Mouse (Mus musculus) lung, embryonic 15.5 days (tissue): Measurements from ENCODE around the gene Ep400. TPM values are rescaled to one million over a fixed set of nuclear protein-coding genes. Genes with fewer than 3 reads are reported as not detected.
A peak's percentile ranks its signal among the peaks of the same experiment; 100 is the strongest.

Experiments used
- microRNA-seq: library from miRNA; unstranded; fragments of <30 nt; microRNA quantifications from one replicate; pipeline ENCODE4, GENCODE M21; 2016
- polyA plus RNA-seq: library from polyadenylated mRNA; unstranded; fragments of >200 nt; fragmentation: Nextera tagmentation; extraction: Ambion mirVana; gene quantifications from 2 replicates; pipeline ENCODE4 v1.2.1, GENCODE M21; 2015

Ep400 gene
- polyA plus RNA-seq, 1 experiment from 2014 or later: 46.5 TPM

Small RNA genes lying within 50 kb of the gene (microRNA-seq; reads per million reads assigned to microRNA genes)
- 1.9 reads per million, percentile 4 among the genes with 10 or more reads in this experiment for gene Mir7026

Other genes with a start within 250 kb of the Ep400 start
- 0.19 and 0.25 TPM in 2 replicates for gene Galnt9, start 226.4 kb downstream of the Ep400 start, polyA plus RNA-seq
- gene Noc4l, start 117.3 kb downstream of the Ep400 start, polyA plus RNA-seq: 53.4 and 55.1 TPM in 2 replicates
- 22.0 and 27.7 TPM in 2 replicates for gene Ddx51, start 117.3 kb downstream of the Ep400 start, polyA plus RNA-seq
- 35.1 and 36.0 TPM in 2 replicates for gene Pus1, start 9.9 kb upstream of the Ep400 start, polyA plus RNA-seq
- 19.1 and 19.7 TPM in 2 replicates for gene Ulk1, start 39.4 kb upstream of the Ep400 start, polyA plus RNA-seq
- 30.7 and 31.7 TPM in 2 replicates for gene Hscb, start 69.1 kb upstream of the Ep400 start, polyA plus RNA-seq
- 31.3 and 33.1 TPM in 2 replicates for gene Chek2, start 69.3 kb upstream of the Ep400 start, polyA plus RNA-seq
- gene Ttc28, start 109.1 kb upstream of the Ep400 start, polyA plus RNA-seq: 9.9 and 10.4 TPM in 2 replicates